Mouse (Mus musculus): ENCODE measurements around the gene Nsmce4a.

The Nsmce4a gene

GRCm38 (mm10) chr7:130577388-130578003 is 4.6 kb upstream of the Nsmce4a start, which contains the start of gene Tacc2:
Gene Tacc2 (plus strand): TSS chr7:130577438.
- DNase-seq, result no peak

DNA sequence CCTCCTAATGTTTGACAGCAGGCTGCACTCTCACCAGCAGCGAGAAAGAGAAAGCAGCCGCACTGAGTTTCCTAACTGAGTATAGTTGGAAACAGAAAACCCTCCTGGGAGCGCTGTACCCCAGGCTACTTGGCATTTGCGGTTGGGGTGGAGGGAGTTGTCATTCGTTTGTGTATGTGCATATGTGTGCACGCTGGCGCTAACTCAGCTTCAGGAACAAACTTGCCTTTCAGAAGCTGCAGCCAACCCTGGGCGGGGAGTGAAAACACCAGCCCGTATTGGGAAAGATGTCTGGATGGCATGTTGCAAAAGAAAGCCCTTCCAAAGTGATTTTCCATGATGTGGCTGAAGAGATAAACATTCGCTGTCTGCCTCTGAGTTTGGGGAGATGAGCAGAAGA is 4.1 kb upstream of the Nsmce4a start:
- DNase-seq, result no peak

- no peak for DNase-seq
Measured at GRCm38 (mm10) chr7:130574211-130574991, 1.5 kb upstream of the Nsmce4a start.

DNA sequence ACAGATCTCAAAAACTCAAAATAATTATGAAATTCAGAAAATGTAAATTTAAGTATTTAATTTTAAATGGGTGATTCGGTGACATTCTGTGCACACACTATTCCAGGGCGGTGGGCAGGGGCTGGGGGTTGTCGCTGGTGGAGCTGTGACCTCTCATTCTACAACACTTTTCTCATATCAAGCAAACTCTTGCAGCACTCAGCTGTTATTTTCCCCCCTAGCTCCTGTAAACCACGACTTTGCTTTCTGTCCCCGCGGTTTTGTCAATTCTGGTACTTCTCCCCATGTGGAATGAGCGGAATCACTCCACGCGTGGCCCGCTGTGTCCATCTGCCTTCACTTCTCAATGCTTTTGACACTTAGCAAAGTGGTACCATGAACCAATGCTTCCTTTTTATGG is 828 bp upstream of the Nsmce4a start:
- DNase-seq, result no peak

DNA sequence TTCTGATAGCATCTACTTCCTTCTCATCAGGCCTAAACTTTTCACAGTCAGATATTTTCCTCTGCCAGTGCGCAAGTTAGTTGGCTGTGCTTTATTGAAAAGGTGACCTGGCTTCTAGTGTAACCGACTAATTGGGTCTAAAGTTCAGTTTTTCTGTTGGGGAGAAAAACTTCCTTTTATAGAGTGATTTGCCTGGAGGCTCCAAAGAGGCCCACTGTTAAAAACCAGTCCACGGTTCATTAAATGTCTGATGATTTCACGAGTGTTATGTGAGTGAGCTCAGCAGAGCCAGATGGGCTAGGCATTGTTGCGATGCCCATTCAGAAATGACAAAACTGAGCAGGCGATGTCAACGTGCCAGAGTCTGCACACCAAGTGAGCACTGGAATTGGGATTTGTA is 2.4 kb downstream of the Nsmce4a start:
- DNase-seq, result no peak

DNA sequence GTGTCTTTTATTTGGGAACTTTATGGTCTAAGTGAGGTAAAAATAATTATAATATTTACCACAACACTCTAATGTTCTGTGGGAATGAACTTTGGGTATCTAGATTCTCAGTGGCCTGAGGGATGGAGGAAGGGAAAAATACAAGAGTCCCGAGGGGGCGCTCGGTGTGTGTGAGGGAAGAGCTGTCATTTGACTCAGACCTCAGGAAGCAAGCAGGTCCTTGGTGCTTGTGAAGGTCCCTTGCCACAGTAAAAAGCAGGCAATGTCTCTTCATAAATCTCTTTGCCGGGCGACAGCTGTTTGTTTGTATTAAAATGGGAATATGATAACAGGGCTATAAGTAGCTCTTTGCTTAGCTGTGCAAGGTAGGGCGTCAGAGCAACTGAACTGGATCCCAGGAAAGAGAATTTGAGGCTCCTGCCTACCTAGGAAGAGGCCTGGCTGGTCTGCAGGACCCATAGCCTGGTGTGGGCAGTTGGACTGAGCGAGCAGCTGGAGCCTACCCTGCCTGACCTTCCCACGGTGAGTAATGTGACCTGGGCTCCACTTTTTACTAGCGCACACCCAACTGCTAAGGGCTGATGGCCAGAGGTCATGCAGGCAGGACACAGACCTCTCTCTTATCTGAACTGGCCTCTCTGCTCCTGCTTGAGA is 4.0 kb downstream of the Nsmce4a start:
- DNase-seq, result no peak

GRCm38 (mm10) chr7:130564596-130564995 is 8.3 kb downstream of the Nsmce4a start:
- DNase-seq, result no peak

DNA sequence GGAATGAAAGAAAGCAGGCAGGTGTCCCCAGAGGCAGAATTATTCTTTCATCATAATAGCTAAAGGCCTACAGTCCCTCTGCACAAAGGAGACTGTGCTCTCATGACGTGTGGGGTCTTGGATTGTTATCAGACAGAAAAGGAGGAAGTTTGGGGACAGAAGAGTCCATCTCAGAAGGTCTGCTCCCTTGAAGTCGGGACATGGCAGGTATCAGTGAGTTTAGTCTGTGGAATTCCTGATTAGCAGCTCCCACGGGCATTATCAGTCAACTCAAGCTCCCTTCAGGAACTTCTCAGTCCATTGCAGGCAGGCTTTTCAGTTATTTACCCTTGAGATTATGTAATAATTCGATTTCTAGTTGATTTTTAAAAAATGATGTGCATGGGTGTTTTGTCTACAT is 9.0 kb downstream of the Nsmce4a start:
- DNase-seq, result no peak

- DNase-seq, result no peak
Measured at GRCm38 (mm10) chr7:130563276-130563675, 9.6 kb downstream of the Nsmce4a start.

- no peak for DNase-seq
Measured at GRCm38 (mm10) chr7:130560933-130561332, 12.0 kb downstream of the Nsmce4a start.

- DNase-seq, result no peak
Measured at GRCm38 (mm10) chr7:130558592-130558991, 14.3 kb downstream of the Nsmce4a start.

GRCm38 (mm10) chr7:130555597-130555996 is 17.3 kb downstream of the Nsmce4a start:
- no peak for DNase-seq

GRCm38 (mm10) chr7:130553321-130553720 is 19.6 kb downstream of the Nsmce4a start:
- DNase-seq, result no peak

DNA sequence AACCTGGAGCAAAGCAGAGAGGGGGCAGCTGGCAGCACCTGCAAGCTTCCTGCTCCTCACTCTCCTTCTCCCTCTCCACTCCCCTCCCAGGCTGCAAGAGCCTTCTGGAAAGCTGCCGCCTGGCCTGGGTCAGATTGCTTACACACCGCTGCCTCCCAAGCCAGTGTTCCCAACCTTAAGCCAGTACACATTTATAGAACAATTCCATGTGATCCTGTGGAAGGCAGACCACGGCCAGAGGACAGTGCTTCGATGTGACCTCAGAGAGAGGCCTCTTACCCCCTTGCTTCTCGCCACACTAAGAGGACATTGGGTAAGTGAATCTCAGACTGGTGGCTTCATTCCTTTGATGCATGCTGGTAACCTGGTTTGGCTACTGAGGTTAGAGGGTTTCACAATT is 20.1 kb downstream of the Nsmce4a start:
- DNase-seq, result no peak

DNA sequence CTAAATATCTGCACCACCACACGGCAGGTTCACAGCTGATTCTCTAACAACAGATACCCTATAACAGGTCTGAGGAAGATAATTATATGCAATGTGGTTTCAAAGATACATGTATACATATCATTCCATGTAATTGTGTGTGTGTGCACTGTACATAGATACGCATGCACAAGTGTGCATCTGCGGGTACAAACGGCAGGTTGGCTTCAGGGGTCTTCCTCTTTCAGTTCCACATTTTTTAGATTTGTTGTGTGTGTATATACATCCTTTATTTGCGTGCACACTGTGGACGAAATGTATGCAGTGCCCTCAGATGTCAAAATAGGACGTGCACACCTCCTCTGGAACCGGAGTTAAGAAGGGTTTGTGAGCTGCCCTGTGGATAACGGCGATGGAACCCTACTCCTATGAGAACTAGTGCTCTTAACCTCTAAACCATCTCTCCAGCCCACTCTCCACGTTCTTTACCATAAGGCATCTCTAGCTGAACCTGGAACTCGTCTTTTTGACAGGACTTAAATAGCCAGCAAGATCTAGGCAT is 25.2 kb downstream of the Nsmce4a start:
- no peak for DNase-seq

GRCm38 (mm10) chr7:130546791-130547484 is 26.0 kb downstream of the Nsmce4a start:
- DNase-seq, result peak; percentile 92

DNA sequence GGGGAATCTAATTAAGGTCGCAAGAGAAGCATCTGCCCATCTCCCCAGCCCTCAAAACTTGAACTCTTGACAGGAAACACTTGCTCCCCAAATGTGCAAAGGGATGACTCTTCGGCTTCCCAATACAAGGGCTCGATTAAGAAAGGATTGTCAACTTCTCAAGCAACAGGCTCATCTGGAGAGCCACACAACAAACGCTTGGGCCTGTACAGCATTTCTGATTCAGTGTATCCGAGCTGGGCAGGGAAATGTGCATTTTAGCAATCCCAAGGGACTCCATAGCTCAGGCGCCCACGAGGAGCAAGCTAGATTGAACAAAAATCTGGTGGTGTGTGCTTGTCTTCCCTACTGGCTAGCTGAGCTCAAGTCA is 26.5 kb downstream of the Nsmce4a start:
- no peak for DNase-seq

GRCm38 (mm10) chr7:130545893-130546292 is 27.0 kb downstream of the Nsmce4a start:
- DNase-seq, result no peak

DNA sequence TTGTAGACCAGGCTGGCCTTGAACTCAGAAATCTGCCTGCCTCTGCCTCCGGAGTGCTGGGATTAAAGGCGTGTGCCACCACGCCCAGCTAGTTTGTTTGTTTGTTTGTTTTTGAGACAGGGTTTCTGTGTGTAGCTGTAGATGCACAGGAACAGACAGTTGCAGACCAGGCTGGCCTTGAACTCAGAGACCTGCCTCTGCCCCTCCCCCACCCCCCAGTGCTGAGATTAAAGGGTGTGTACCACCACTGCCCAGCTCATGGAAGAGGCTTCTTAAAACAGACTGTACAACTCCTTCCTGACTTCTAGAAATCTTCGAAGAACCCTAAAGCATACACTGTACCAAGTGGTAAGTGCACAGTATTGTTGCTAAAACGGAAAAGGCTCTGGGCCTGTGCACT is 27.5 kb downstream of the Nsmce4a start:
- no peak for DNase-seq

- DNase-seq, result no peak
Measured at GRCm38 (mm10) chr7:130543181-130543580, 29.7 kb downstream of the Nsmce4a start.

DNA sequence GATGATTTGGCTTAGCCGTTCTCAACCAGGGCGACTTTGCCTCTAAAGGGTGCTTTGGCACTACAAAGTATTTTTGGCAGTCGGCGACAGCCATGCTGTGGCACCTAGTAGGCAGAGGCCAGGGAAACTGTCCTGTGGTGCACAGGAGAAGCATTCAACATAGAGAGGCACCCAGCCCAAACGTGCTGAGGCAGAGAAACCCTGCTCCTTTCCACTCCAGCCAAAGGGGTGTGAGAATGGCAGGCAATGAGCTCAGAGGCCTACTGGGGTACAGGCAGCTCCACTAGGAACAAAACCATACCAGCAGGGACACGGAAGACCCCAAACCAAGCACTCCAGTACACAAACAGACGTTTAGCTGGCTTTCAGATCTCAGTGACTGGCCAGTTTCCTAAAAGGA is 32.7 kb downstream of the Nsmce4a start:
- DNase-seq, result no peak

- DNase-seq, result no peak
Measured at GRCm38 (mm10) chr7:130537068-130537467, 35.9 kb downstream of the Nsmce4a start.

GRCm38 (mm10) chr7:130535174-130535573 is 37.7 kb downstream of the Nsmce4a start:
- no peak for DNase-seq
